Mouse (Mus musculus): ENCODE data around the gene Tmem110.

DNA sequence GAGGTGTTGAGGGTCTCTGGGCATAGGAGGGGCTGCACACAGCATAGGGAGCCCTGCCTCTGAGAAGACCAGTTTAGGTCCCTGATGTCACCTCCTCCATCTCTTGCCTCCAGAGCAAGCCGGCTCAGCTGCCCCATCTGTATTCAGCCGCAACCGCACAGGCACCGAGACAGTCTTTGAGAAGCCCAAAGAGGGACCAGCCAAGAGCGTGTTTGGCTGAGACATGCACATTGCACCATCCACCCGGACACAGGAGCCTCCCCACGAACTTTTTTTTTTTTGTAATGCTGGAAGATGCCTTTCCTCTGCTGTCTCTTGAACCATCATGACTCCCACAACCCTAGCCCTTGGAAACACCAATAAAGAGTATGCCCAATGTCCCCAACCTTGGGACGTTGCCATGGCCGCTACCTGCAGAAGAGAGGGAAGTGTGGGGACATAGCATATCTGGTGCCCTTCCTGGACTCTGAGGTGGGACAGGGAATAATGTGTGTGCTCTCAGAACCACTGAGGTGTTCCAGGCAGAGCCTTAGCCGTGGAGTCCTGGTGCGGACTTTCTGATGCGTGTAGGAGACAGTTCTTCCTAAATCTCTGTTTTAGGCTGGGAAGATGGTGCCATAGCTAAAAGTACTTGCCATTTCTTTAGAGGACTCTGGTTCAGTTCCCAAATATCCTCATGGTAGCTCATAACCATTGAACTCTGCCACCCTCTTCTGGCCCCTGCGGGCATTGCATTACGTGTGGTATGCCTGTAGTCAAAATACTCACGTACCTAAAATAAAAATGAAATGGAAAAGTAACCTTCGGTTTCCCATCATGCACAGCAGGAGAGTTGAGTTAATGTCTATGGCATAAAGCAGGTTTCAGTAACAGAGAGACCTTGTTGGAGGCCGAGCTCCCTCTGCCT is 55.7 kb downstream of the Tmem110 start:
- TF ChIP-seq CTCF (IDR thresholded peaks at IDR 0.05; ENCODE audit: low read depth) = peak; percentile 78
- TF ChIP-seq EP300 (IDR thresholded peaks at IDR 0.05; ENCODE audit: low read depth) = no peak

Measured in liver, postnatal 0 days (tissue).